Mouse (Mus musculus) forebrain, embryonic 14.5 days (tissue): Measurements from ENCODE around the gene Fam219b. TPM values are rescaled to one million over a fixed set of nuclear protein-coding genes. Genes with fewer than 3 reads are reported as not detected.
A peak's percentile ranks its signal among the peaks of the same experiment; 100 is the strongest.

ENCODE experiments used
- ATAC-seq: fragments of 200-750 bp; cut with Nextera tagmentation; 2 replicates; pipeline ENCODE4 v1.8.0; 2017; ENCODE audit warnings: mild to moderate bottlenecking, moderate library complexity
- DNase-seq: peaks from one replicate; pipeline ENCODE4 v3.0.0-alpha.2; 2015; ENCODE audit warnings: low spot score
- H3K27ac ChIP-seq: fragments of 300-500 bp; sonication (generic); 2 replicates; pipeline ENCODE4 v1.5.1; 2014; ENCODE audit warnings: low read depth, mild to moderate bottlenecking, control low read depth, low read length, moderate library complexity
- H3K27me3 ChIP-seq: fragments of 300-500 bp; sonication (generic); replicated peaks from 2 replicates; pipeline ENCODE4 v1.6.1; 2014; ENCODE audit warnings: low read length, control low read depth, mixed read lengths; ENCODE audit not compliant: control insufficient read depth, insufficient read depth
- H3K36me3 ChIP-seq: fragments of 300-500 bp; sonication (generic); 2 replicates; pipeline ENCODE4 v1.6.1; 2014; ENCODE audit warnings: low read length, control low read depth; ENCODE audit not compliant: control insufficient read depth, insufficient read depth
- H3K4me1 ChIP-seq: fragments of 300-500 bp; sonication (generic); 2 replicates; pipeline ENCODE4 v1.6.1; 2014; ENCODE audit warnings: antibody characterized with exemption, low read length, control low read depth; ENCODE audit not compliant: control insufficient read depth, insufficient read depth
- H3K4me2 ChIP-seq: fragments of 300-500 bp; sonication (generic); 2 replicates; pipeline ENCODE4 v1.6.1; 2014; ENCODE audit warnings: mild to moderate bottlenecking, control low read depth, low read length
- H3K4me3 ChIP-seq: fragments of 300-500 bp; sonication (generic); 2 replicates; pipeline ENCODE4 v1.5.1; 2014; ENCODE audit warnings: low read depth, low read length, control low read depth
- H3K9ac ChIP-seq: fragments of 300-500 bp; sonication (generic); 2 replicates; pipeline ENCODE4 v1.6.1; 2014; ENCODE audit warnings: mild to moderate bottlenecking, low read length, control low read depth, moderate library complexity
- H3K9me3 ChIP-seq: fragments of 300-500 bp; sonication (generic); replicated peaks from 2 replicates; pipeline ENCODE4 v1.6.1; 2016; ENCODE audit warnings: low read length, control low read depth, mixed read lengths; ENCODE audit not compliant: control insufficient read depth
- WGBS: fragments of 180-500 bp; shearing (Covaris S2); extraction: QIAGEN DNeasy Blood & Tissue Kit; methylation state at CpG from one replicate; pipeline ENCODE4 v1.1.7; 2014; 5-methylcytosine and 5-hydroxymethylcytosine counted together
- polyA plus RNA-seq: library from polyadenylated mRNA; unstranded; fragments of >200 nt; fragmentation: Nextera tagmentation; extraction: Ambion mirVana; gene quantifications from 2 replicates; pipeline ENCODE4 v1.2.1, GENCODE M21; 2014

The Fam219b gene
- polyA plus RNA-seq, 1 experiment from 2014 or later = 20.4 TPM

GRCm38 (mm10) chr9:57539550-57539949, 2.2 kb downstream of the Fam219b start:
- no peak overlapping the region for H3K4me3 ChIP-seq
- H3K9me3 ChIP-seq = no peaks in the 10 kb centered on the region
- ATAC-seq = no peak
- H3K9ac ChIP-seq = no peak overlapping the region
- no peaks in the 10 kb centered on the region for H3K27me3 ChIP-seq
- peaks cover 12% of the 10 kb centered on the region for H3K4me1 ChIP-seq
- no peak overlapping the region for H3K27ac ChIP-seq
- no peak for DNase-seq
- WGBS = 91% methylated on average over 2 of the region's 2 CpGs
- H3K4me2 ChIP-seq = no peak overlapping the region
- H3K36me3 ChIP-seq = peaks cover 61% of the 10 kb centered on the region

GRCm38 (mm10) chr9:57541312-57541711, 4.0 kb downstream of the Fam219b start:
- H3K36me3 ChIP-seq = peaks cover 73% of the 10 kb centered on the region
- no peak overlapping the region for H3K4me3 ChIP-seq
- DNase-seq (peak; percentile 78), ATAC-seq (no peak)
- peaks cover 12% of the 10 kb centered on the region for H3K4me1 ChIP-seq
- no peak overlapping the region for H3K9ac ChIP-seq
- no peaks in the 10 kb centered on the region for H3K9me3 ChIP-seq
- H3K4me2 ChIP-seq = no peak overlapping the region
- WGBS = 12% methylated on average over 1 of the region's 1 CpGs
- H3K27me3 ChIP-seq = no peaks in the 10 kb centered on the region
- no peak overlapping the region for H3K27ac ChIP-seq

GRCm38 (mm10) chr9:57543951-57544350, 6.6 kb downstream of the Fam219b start:
- Histone ChIP-seq H3K4me1 (no peaks in the 10 kb centered on the region), H3K27ac (no peak overlapping the region), H3K27me3 (no peaks in the 10 kb centered on the region), H3K4me3 (no peak overlapping the region), H3K36me3 (peaks cover 98% of the 10 kb centered on the region), H3K9me3 (no peaks in the 10 kb centered on the region), H3K4me2 (no peak overlapping the region), H3K9ac (no peak overlapping the region)
- 82% methylated on average over 3 of the region's 3 CpGs for WGBS
- DNase-seq (no peak), ATAC-seq (no peak)

- DNase-seq = no peak
- WGBS = 86% methylated on average over 5 of the region's 5 CpGs
- Histone ChIP-seq H3K36me3 (peaks cover 82% of the 10 kb centered on the region), H3K27ac (no peak overlapping the region), H3K9ac (no peak overlapping the region), H3K4me1 (peaks cover 5% of the 10 kb centered on the region), H3K27me3 (no peaks in the 10 kb centered on the region), H3K9me3 (no peaks in the 10 kb centered on the region), H3K4me2 (no peak overlapping the region), H3K4me3 (no peak overlapping the region)
- no peak for ATAC-seq
Measured at GRCm38 (mm10) chr9:57547287-57547686, 10.0 kb downstream of the Fam219b start.

GRCm38 (mm10) chr9:57547869-57548268, 10.5 kb downstream of the Fam219b start:
- ATAC-seq = no peak
- Histone ChIP-seq H3K27me3 (no peaks in the 10 kb centered on the region), H3K9me3 (no peaks in the 10 kb centered on the region), H3K4me1 (peaks cover 5% of the 10 kb centered on the region), H3K36me3 (peaks cover 76% of the 10 kb centered on the region), H3K9ac (no peak overlapping the region), H3K27ac (no peak overlapping the region), H3K4me3 (no peak overlapping the region), H3K4me2 (no peak overlapping the region)
- no peak for DNase-seq
- 92% methylated on average over 11 of the region's 11 CpGs for WGBS

- Histone ChIP-seq H3K4me3 (no peak overlapping the region), H3K9ac (no peak overlapping the region), H3K27me3 (no peaks in the 10 kb centered on the region), H3K36me3 (peaks cover 63% of the 10 kb centered on the region), H3K9me3 (no peaks in the 10 kb centered on the region), H3K27ac (no peak overlapping the region), H3K4me2 (no peak overlapping the region), H3K4me1 (peaks cover 5% of the 10 kb centered on the region)
- ATAC-seq = no peak
- WGBS = 77% methylated on average over 4 of the region's 4 CpGs
- peak; percentile 61 for DNase-seq
Measured at GRCm38 (mm10) chr9:57549186-57549585, 11.9 kb downstream of the Fam219b start.

- H3K27ac ChIP-seq = no peak overlapping the region
- no peaks in the 10 kb centered on the region for H3K27me3 ChIP-seq
- ATAC-seq = no peak
- DNase-seq = no peak
- H3K4me1 ChIP-seq = peaks cover 5% of the 10 kb centered on the region
- WGBS = 90% methylated on average over 11 of the region's 11 CpGs
- no peak overlapping the region for H3K4me3 ChIP-seq
- no peaks in the 10 kb centered on the region for H3K9me3 ChIP-seq
- no peak overlapping the region for H3K4me2 ChIP-seq
- H3K36me3 ChIP-seq = peaks cover 52% of the 10 kb centered on the region
- H3K9ac ChIP-seq = no peak overlapping the region
Measured at GRCm38 (mm10) chr9:57550126-57550862, 13.0 kb downstream of the Fam219b start.

GRCm38 (mm10) chr9:57552139-57552887, 15.0 kb downstream of the Fam219b start, which contains the start of gene Mpi:
Mpi (minus strand) TSS chr9:57552763.
- under 1% methylated on average over 28 of the region's 28 CpGs for WGBS
- DNase-seq (peak; percentile 87), ATAC-seq (peak; percentile 78)
- Histone ChIP-seq H3K9me3 (no peaks in the 10 kb centered on the region), H3K4me1 (peaks cover 5% of the 10 kb centered on the region), H3K4me2 (peak within 1 kb of the TSS; percentile 56), H3K27ac (no peak within 1 kb of the TSS), H3K36me3 (peaks cover 32% of the 10 kb centered on the region), H3K9ac (peak within 1 kb of the TSS; percentile 75), H3K27me3 (no peaks in the 10 kb centered on the region), H3K4me3 (peak within 1 kb of the TSS; percentile 54)

GRCm38 (mm10) chr9:57553119-57553518, 15.8 kb downstream of the Fam219b start:
- H3K9me3 ChIP-seq = no peaks in the 10 kb centered on the region
- no peak overlapping the region for H3K4me2 ChIP-seq
- no peaks in the 10 kb centered on the region for H3K27me3 ChIP-seq
- no peak overlapping the region for H3K9ac ChIP-seq
- DNase-seq (no peak), ATAC-seq (0 out of 2 replicates have a peak, but pooled peaks have one; percentile 12)
- no peak overlapping the region for H3K27ac ChIP-seq
- no peak overlapping the region for H3K4me3 ChIP-seq
- WGBS = 73% methylated on average over 11 of the region's 11 CpGs
- peaks cover 5% of the 10 kb centered on the region for H3K4me1 ChIP-seq
- peaks cover 24% of the 10 kb centered on the region for H3K36me3 ChIP-seq
